Mouse (Mus musculus) MEL (cell line): ENCODE measurements at regions not wholly inside any gene's neighbourhood (a gene's known extent, or its start where the extent isn't known, plus 50 kb on each side); places are given as distances from the start of the nearest gene placed in this dataset.

ENCODE experiments used
- DNase-seq: peaks from one replicate; pipeline ENCODE4 v3.0.0; 2011; ENCODE audit warnings: low read depth, low spot score
- H3K27ac ChIP-seq: 2 replicates; pipeline ENCODE4 v1.5.1; 2012; ENCODE audit warnings: low read depth, mild to moderate bottlenecking, control low read depth, low read length, moderate library complexity; ENCODE audit not compliant: control insufficient read depth
- H3K27me3 ChIP-seq, 2 experiments: fragments of 150-350 bp in 1 of 2; sonication (generic) in 1 of 2; 2 replicates each; pipeline ENCODE4 v1.6.1; 2012; ENCODE audit warnings: low read length in 2 of 2, mild to moderate bottlenecking in 2 of 2, improper control_type of control experiment in 1 of 2, moderate library complexity in 1 of 2; ENCODE audit not compliant: insufficient read depth in 2 of 2, control insufficient read depth in 1 of 2
- H3K36me3 ChIP-seq, 2 experiments: 2 replicates each; pipeline ENCODE4 v1.6.1; 2012 to 2014; ENCODE audit warnings: low read length in 2 of 2, improper control_type of control experiment in 1 of 2, inconsistent platforms in 1 of 2, mild to moderate bottlenecking in 1 of 2; ENCODE audit not compliant: insufficient read depth in 2 of 2, control insufficient read depth in 1 of 2
- H3K4me1 ChIP-seq, 2 experiments: fragments of 150-350 bp in 1 of 2; sonication (generic) in 1 of 2; 2 replicates each; pipeline ENCODE4 v1.6.1; 2012; ENCODE audit warnings: low read length in 2 of 2, improper control_type of control experiment in 1 of 2, mild to moderate bottlenecking in 1 of 2; ENCODE audit not compliant: insufficient read depth in 2 of 2, control insufficient read depth in 1 of 2
- H3K4me3 ChIP-seq, 2 experiments: fragments of 150-350 bp in 1 of 2; sonication (generic) in 1 of 2; 2 replicates each; pipeline ENCODE4 v1.5.1; 2012; ENCODE audit warnings: low read depth in 2 of 2, low read length in 2 of 2, mild to moderate bottlenecking in 2 of 2, moderate library complexity in 2 of 2, control low read depth in 1 of 2, improper control_type of control experiment in 1 of 2; ENCODE audit not compliant: control insufficient read depth in 1 of 2, insufficient read depth in 1 of 2
- H3K79me2 ChIP-seq: 2 replicates; pipeline ENCODE4 v1.6.1; 2012; ENCODE audit warnings: mild to moderate bottlenecking, low read length, moderate library complexity; ENCODE audit not compliant: control insufficient read depth, poor library complexity, insufficient read depth
- H3K9ac ChIP-seq: 2 replicates; pipeline ENCODE4 v1.6.1; 2012; ENCODE audit warnings: low read depth, mild to moderate bottlenecking, control low read depth, low read length, moderate library complexity; ENCODE audit not compliant: control insufficient read depth, poor library complexity, severe bottlenecking
- H3K9me3 ChIP-seq: fragments of 150-350 bp; sonication (generic); replicated peaks from 2 replicates; pipeline ENCODE4 v1.6.1; 2012; ENCODE audit warnings: mild to moderate bottlenecking, low read length, improper control_type of control experiment, moderate library complexity; ENCODE audit not compliant: insufficient read depth
- BHLHE40 ChIP-seq: IDR thresholded peaks from 2 replicates; pipeline ENCODE4 v1.6.1; 2012; ENCODE audit warnings: low read depth, mild to moderate bottlenecking, inconsistent platforms, low read length, improper control_type of control experiment, borderline replicate concordance
- CHD2 ChIP-seq: IDR thresholded peaks from 2 replicates; pipeline ENCODE4 v1.6.1; 2011; ENCODE audit warnings: low read length, improper control_type of control experiment
- EP300 ChIP-seq, 2 experiments: IDR thresholded peaks; 2 replicates each; pipeline ENCODE4 v1.6.1; 2011; ENCODE audit warnings: improper control_type of control experiment in 2 of 2, low read length in 2 of 2, low read depth in 1 of 2, mild to moderate bottlenecking in 1 of 2
- GABPA ChIP-seq: IDR thresholded peaks from 2 replicates; pipeline ENCODE4 v1.6.1; 2012; ENCODE audit warnings: low read depth, mild to moderate bottlenecking, inconsistent platforms, low read length, improper control_type of control experiment, moderate library complexity
- JUND ChIP-seq: IDR thresholded peaks from 2 replicates; pipeline ENCODE4 v1.6.1; 2011; ENCODE audit warnings: low read depth, mild to moderate bottlenecking, improper control_type of control experiment, low read length
- KAT2A ChIP-seq: conservative IDR thresholded peaks from 2 replicates; pipeline ENCODE4 v1.6.1; 2012; ENCODE audit warnings: low read depth, low read length, improper control_type of control experiment, inconsistent platforms
- MAFK ChIP-seq: IDR thresholded peaks from 2 replicates; pipeline ENCODE4 v1.6.1; 2011; ENCODE audit warnings: low read depth, mild to moderate bottlenecking, low read length, improper control_type of control experiment, borderline replicate concordance
- MEF2A ChIP-seq: IDR thresholded peaks from 2 replicates; pipeline ENCODE4 v1.6.1; 2014; ENCODE audit warnings: low read depth, mild to moderate bottlenecking, inconsistent platforms, low read length, improper control_type of control experiment; ENCODE audit not compliant: poor library complexity, insufficient replicate concordance, severe bottlenecking; ENCODE audit errors: extremely low read depth
- MXI1 ChIP-seq: IDR thresholded peaks from 2 replicates; pipeline ENCODE4 v1.6.1; 2011; ENCODE audit warnings: mild to moderate bottlenecking, low read depth, low read length, improper control_type of control experiment
- MYB ChIP-seq: IDR thresholded peaks from 2 replicates; pipeline ENCODE4 v1.6.1; 2011; ENCODE audit warnings: mild to moderate bottlenecking, low read depth, low read length, improper control_type of control experiment
- NRF1 ChIP-seq: IDR thresholded peaks from 2 replicates; pipeline ENCODE4 v1.6.1; 2014; ENCODE audit warnings: low read depth, mild to moderate bottlenecking, inconsistent platforms, low read length, improper control_type of control experiment, moderate library complexity; ENCODE audit not compliant: poor library complexity, insufficient read depth, severe bottlenecking
- POLR2A ChIP-seq, 2 experiments: IDR thresholded peaks; 2 replicates each; pipeline ENCODE4 v1.6.1; 2011 to 2012; ENCODE audit warnings: low read length in 2 of 2, mild to moderate bottlenecking in 2 of 2, control low read depth in 1 of 2, improper control_type of control experiment in 1 of 2, low read depth in 1 of 2, moderate library complexity in 1 of 2; ENCODE audit not compliant: control insufficient read depth in 1 of 2, insufficient read depth in 1 of 2, poor library complexity in 1 of 2
- RAD21 ChIP-seq: IDR thresholded peaks from 2 replicates; pipeline ENCODE4 v1.6.1; 2011; ENCODE audit warnings: mild to moderate bottlenecking, low read depth, low read length, improper control_type of control experiment
- RCOR1 ChIP-seq: IDR thresholded peaks from 2 replicates; pipeline ENCODE4 v1.6.1; 2012; ENCODE audit warnings: low read depth, mild to moderate bottlenecking, inconsistent platforms, low read length, improper control_type of control experiment
- TAL1 ChIP-seq: IDR thresholded peaks from 2 replicates; pipeline ENCODE4 v1.6.1; 2012; ENCODE audit warnings: mild to moderate bottlenecking, inconsistent platforms, low read length, moderate library complexity, mixed read lengths
- TCF12 ChIP-seq: IDR thresholded peaks from 2 replicates; pipeline ENCODE4 v1.6.1; 2014; ENCODE audit warnings: low read depth, mild to moderate bottlenecking, inconsistent platforms, low read length, improper control_type of control experiment, moderate library complexity
- UBTF ChIP-seq: IDR thresholded peaks from 2 replicates; pipeline ENCODE4 v1.6.1; 2012; ENCODE audit warnings: low read depth, mild to moderate bottlenecking, inconsistent platforms, low read length, improper control_type of control experiment, moderate library complexity, borderline replicate concordance; ENCODE audit not compliant: insufficient read depth
- USF1 ChIP-seq: IDR thresholded peaks from 2 replicates; pipeline ENCODE4 v1.6.1; 2014; ENCODE audit warnings: low read depth, mild to moderate bottlenecking, inconsistent platforms, low read length, improper control_type of control experiment, moderate library complexity
- ZC3H11A ChIP-seq: IDR thresholded peaks from 2 replicates; pipeline ENCODE4 v1.6.1; 2012; ENCODE audit warnings: low read depth, mild to moderate bottlenecking, inconsistent platforms, low read length, improper control_type of control experiment
- ZKSCAN1 ChIP-seq: IDR thresholded peaks from 2 replicates; pipeline ENCODE4 v1.6.1; 2012; ENCODE audit warnings: low read depth, mild to moderate bottlenecking, inconsistent platforms, low read length, improper control_type of control experiment, moderate library complexity
- ZMIZ1 ChIP-seq: IDR thresholded peaks from 2 replicates; pipeline ENCODE4 v1.6.1; 2012; ENCODE audit warnings: low read depth, mild to moderate bottlenecking, inconsistent platforms, low read length, improper control_type of control experiment, moderate library complexity

DNA sequence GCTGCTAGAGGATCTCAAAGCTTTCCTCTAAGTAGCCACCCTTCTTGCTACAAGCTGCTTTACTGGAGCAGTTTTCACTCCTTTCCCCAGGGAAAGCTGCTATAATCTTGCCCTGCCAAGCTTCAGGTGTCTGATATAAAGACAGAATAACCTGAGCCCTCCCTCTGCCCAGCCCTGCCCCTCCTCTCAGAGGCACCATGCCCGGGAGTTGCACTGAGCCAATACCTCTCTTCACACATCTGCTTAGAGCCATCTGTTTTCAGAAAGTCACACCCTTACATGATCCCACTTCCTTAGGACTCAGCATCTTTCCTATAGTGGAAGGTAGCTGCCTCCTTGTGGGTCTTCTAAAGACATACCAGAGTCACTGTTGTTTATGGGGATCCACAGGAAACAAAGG lies 374.3 kb downstream of the Cdk5rap2 start:
- H3K4me1 ChIP-seq: no peaks in the 10 kb centered on the region
- TF ChIP-seq TAL1: no peak
- TF ChIP-seq RCOR1: no peak
- TF ChIP-seq KAT2A: no peak
- no peak for TF ChIP-seq ZMIZ1
- no peak for TF ChIP-seq MXI1
- no peak for TF ChIP-seq MAFK
- no peak for TF ChIP-seq ZKSCAN1
- TF ChIP-seq JUND: no peak
- no peak for TF ChIP-seq UBTF
- TF ChIP-seq TCF12: no peak
- no peak for DNase-seq

DNA sequence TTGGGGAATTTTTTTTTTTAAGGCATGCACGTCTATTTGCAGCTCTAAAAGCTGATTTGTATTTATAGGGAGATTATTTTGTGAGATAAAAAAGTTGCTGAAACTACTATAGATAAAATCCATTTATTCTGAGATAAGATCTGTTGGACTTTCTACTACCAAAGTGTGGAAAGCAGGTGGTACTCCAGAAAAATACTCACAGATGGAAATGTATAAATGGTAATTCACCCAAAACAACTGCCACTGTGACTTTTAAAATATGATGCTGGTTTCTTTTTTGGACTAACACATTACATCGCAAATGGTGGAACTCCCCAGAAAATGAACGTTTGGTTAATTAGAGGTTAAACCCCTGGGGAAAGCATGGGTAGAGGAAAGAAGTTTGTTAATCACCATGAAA lies 377.7 kb downstream of the Cdk5rap2 start:
- no peak overlapping the region for H3K27ac ChIP-seq
- no peaks in the 10 kb centered on the region for H3K36me3 ChIP-seq
- no peak overlapping the region for H3K4me3 ChIP-seq
- no peak for DNase-seq
- H3K9ac ChIP-seq: no peak overlapping the region
- no peaks in the 10 kb centered on the region for H3K79me2 ChIP-seq
- H3K9me3 ChIP-seq: no peaks in the 10 kb centered on the region
- H3K27me3 ChIP-seq: no peaks in the 10 kb centered on the region
- no peak for TF ChIP-seq GABPA
- TF ChIP-seq ZC3H11A: no peak
- no peak for TF ChIP-seq TCF12
- TF ChIP-seq, all 39 proteins: peak for 0
- no peaks in the 10 kb centered on the region for H3K4me1 ChIP-seq

More for the DNA sequence above, 374.3 kb downstream of the Cdk5rap2 start:
- no peaks in the 10 kb centered on the region for H3K9me3 ChIP-seq
- no peak overlapping the region for H3K4me3 ChIP-seq
- no peaks in the 10 kb centered on the region for H3K79me2 ChIP-seq
- H3K27me3 ChIP-seq: no peaks in the 10 kb centered on the region
- H3K9ac ChIP-seq: no peak overlapping the region
- no peaks in the 10 kb centered on the region for H3K36me3 ChIP-seq
- no peak overlapping the region for H3K27ac ChIP-seq

DNA sequence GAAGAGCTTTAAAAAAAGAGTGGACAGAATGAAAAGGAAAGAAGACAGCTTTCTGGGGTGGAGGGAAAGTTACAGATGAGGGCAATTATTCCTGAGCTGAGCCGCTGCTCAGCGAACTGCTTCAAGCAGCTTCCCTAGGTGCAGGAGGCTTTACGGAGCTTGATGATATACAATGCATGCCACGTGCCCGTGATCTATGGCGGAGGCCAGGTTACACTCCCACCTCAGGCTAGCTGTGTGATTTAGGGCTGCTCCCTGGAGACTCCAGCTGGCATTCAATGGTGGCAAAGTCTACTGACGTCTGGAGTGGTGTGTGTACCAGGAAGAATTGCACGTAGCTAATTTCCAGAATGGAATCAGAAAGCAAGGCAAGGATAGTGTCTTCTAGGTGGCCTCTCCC lies 383.4 kb downstream of the Cdk5rap2 start:
- DNase-seq: no peak
- TF ChIP-seq EP300 (IDR thresholded peaks at IDR 0.05; ENCODE audit: low read depth in 1 of 2, low read length in 2 of 2): no peak
- TF ChIP-seq ZMIZ1: no peak
- no peak for TF ChIP-seq BHLHE40
- no peak for TF ChIP-seq MEF2A
- TF ChIP-seq MYB: no peak
- no peak for TF ChIP-seq CHD2
- TF ChIP-seq MAFK: no peak
- TF ChIP-seq RAD21: no peak
- no peak for TF ChIP-seq UBTF
- TF ChIP-seq TCF12: no peak
- no peak for TF ChIP-seq USF1
- no peak for TF ChIP-seq RCOR1
- no peak for TF ChIP-seq MXI1
- TF ChIP-seq NRF1: no peak
- TF ChIP-seq ZKSCAN1: no peak
- no peak for TF ChIP-seq POLR2A (IDR thresholded peaks at IDR 0.05; ENCODE audit: control insufficient read depth in 1 of 2, insufficient read depth in 1 of 2, low read depth in 1 of 2, low read length in 2 of 2, poor library complexity in 1 of 2)
- H3K27ac ChIP-seq: no peak overlapping the region
- H3K4me1 ChIP-seq: no peaks in the 10 kb centered on the region
- no peaks in the 10 kb centered on the region for H3K36me3 ChIP-seq
- no peaks in the 10 kb centered on the region for H3K79me2 ChIP-seq
- no peak overlapping the region for H3K9ac ChIP-seq
- no peaks in the 10 kb centered on the region for H3K27me3 ChIP-seq
- H3K9me3 ChIP-seq: no peaks in the 10 kb centered on the region
- H3K4me3 ChIP-seq: no peak overlapping the region
